Mouse (Mus musculus) neural tube, embryonic 13.5 days (tissue): Measurements from ENCODE around the gene Mdm2. TPM values are rescaled to one million over a fixed set of nuclear protein-coding genes. Genes with fewer than 3 reads are reported as not detected.
A peak's percentile ranks its signal among the peaks of the same experiment; 100 is the strongest.
"Not testable (repeated sequence)": the region's sequence is repeated elsewhere in the genome, so short reads cannot be mapped to it uniquely, and the experiment has no call there.

Experiments used
- ATAC-seq: fragments of 200-750 bp; cut with Nextera tagmentation; 2 replicates; pipeline ENCODE4 v1.8.0; 2017; ENCODE audit warnings: low read depth, mild to moderate bottlenecking, moderate TSS enrichment, moderate library complexity
- H3K27ac ChIP-seq: fragments of 300-500 bp; sonication (generic); replicated peaks from 2 replicates; pipeline ENCODE4 v1.5.1; 2015; ENCODE audit warnings: moderate library complexity, mild to moderate bottlenecking, inconsistent platforms
- H3K27me3 ChIP-seq: fragments of 300-500 bp; sonication (generic); 2 replicates; pipeline ENCODE4 v1.6.1; 2015; ENCODE audit warnings: mild to moderate bottlenecking, inconsistent platforms
- H3K36me3 ChIP-seq: fragments of 300-500 bp; sonication (generic); 2 replicates; pipeline ENCODE4 v1.6.1; 2015; ENCODE audit warnings: mild to moderate bottlenecking, inconsistent platforms
- H3K4me1 ChIP-seq: fragments of 300-500 bp; sonication (generic); replicated peaks from 2 replicates; pipeline ENCODE4 v1.6.1; 2015; ENCODE audit warnings: inconsistent platforms
- H3K4me2 ChIP-seq: fragments of 300-500 bp; sonication (generic); 2 replicates; pipeline ENCODE4 v1.6.1; 2015; ENCODE audit warnings: inconsistent platforms, mild to moderate bottlenecking, moderate library complexity
- H3K4me3 ChIP-seq: fragments of 300-500 bp; sonication (generic); 2 replicates; pipeline ENCODE4 v1.5.1; 2015; ENCODE audit warnings: mild to moderate bottlenecking, inconsistent platforms
- H3K9ac ChIP-seq: fragments of 300-500 bp; sonication (generic); 2 replicates; pipeline ENCODE4 v1.6.1; 2015; ENCODE audit warnings: moderate library complexity, mild to moderate bottlenecking, inconsistent platforms
- H3K9me3 ChIP-seq: fragments of 300-500 bp; sonication (generic); 2 replicates; pipeline ENCODE4 v1.6.1; 2016; ENCODE audit warnings: inconsistent platforms
- WGBS: fragments of 180-500 bp; shearing (Covaris S2); methylation state at CpG from one replicate; pipeline ENCODE4 v1.1.7; 2015; 5-methylcytosine and 5-hydroxymethylcytosine counted together
- polyA plus RNA-seq: library from polyadenylated mRNA; unstranded; fragments of >200 nt; fragmentation: Nextera tagmentation; extraction: Ambion mirVana; gene quantifications from 2 replicates; pipeline ENCODE4 v1.2.1, GENCODE M21; 2015

Mdm2 gene
- polyA plus RNA-seq, 1 experiment from 2014 or later, result 52.5 TPM

DNA sequence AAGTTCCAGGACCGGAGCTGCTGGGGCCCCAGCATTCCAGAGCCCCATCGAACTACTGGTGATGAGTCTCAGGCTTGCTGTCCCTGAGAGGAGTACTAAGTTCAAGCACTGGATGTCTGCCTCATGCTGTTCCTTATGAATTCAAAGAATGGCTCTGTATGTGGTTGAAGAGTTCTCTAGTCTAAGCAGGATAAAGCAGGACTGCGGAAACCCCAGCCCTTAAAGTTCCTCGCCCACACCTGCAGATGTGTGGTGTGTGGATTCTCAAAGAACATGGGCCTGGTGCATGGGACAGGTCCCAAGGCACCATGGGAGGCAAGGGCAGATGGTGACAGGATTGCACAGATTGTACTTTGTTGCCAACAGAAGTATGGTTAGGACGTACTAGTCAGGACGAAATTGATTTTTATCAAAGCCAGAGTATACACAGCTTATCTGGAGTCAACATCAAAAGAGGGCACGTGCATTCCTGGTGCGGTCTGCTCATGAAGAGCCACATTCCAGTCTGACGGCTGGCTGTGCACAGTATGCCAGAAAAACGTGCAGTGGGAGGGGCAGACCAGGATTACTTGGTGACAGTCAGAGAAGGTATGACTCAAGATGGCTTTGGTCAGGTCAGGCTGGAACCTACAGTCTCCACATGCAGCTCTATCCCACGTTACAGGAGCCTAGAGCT is 18.7 kb upstream of the Mdm2 start:
- 81% methylated on average over 11 of the region's 11 CpGs for WGBS
- H3K4me2 ChIP-seq, result no peak overlapping the region
- H3K4me1 ChIP-seq, result no peaks in the 10 kb centered on the region
- no peak overlapping the region for H3K4me3 ChIP-seq
- no peaks in the 10 kb centered on the region for H3K27me3 ChIP-seq
- no peaks in the 10 kb centered on the region for H3K9me3 ChIP-seq
- H3K9ac ChIP-seq, result no peak overlapping the region
- H3K36me3 ChIP-seq, result peaks cover 14% of the 10 kb centered on the region
- ATAC-seq, result no peak
- H3K27ac ChIP-seq, result no peak overlapping the region

GRCm38 (mm10) chr10:117728574-117728973 is 18.0 kb upstream of the Mdm2 start:
- no peak overlapping the region for H3K4me3 ChIP-seq
- H3K27ac ChIP-seq, result no peak overlapping the region
- H3K9me3 ChIP-seq, result no peaks in the 10 kb centered on the region
- no peak for ATAC-seq
- no peak overlapping the region for H3K4me2 ChIP-seq
- H3K9ac ChIP-seq, result no peak overlapping the region
- H3K27me3 ChIP-seq, result no peaks in the 10 kb centered on the region
- H3K4me1 ChIP-seq, result no peaks in the 10 kb centered on the region
- 85% methylated on average over 5 of the region's 5 CpGs for WGBS
- H3K36me3 ChIP-seq, result peaks cover 14% of the 10 kb centered on the region

DNA sequence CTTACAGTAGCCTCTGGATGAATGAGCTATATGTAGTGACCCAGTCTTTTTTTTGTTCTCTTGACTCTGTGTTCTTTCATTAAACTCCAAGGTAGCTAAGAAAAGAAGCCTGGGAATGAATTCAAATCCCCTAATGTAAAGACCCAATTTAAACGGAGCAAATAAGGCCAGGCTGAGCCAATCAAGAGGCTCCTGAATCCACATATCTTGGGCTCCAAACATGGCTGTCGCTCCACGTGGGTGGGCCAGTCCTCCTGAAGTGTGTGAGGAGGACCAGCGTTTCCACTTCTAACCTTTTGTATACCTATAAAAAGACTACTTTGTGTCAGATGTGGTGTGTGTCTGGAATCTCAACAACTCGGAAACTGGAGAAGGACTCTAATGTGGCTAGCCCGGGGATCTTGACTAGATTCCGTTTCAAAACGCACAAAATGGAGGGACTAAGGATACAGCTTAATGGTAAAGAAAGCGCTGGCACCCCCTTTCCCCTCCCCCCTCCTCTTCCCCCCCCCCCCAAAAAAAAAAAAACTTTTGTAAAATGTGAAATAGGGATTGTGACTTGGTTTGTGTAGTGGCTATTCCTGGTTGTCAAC is 17.1 kb upstream of the Mdm2 start:
- Histone ChIP-seq H3K9me3 (no peaks in the 10 kb centered on the region), H3K36me3 (peaks cover 5% of the 10 kb centered on the region), H3K4me3 (no peak overlapping the region), H3K27me3 (no peaks in the 10 kb centered on the region), H3K27ac (no peak overlapping the region), H3K4me1 (no peaks in the 10 kb centered on the region), H3K9ac (no peak overlapping the region), H3K4me2 (no peak overlapping the region)
- WGBS, result 81% methylated on average over 9 of the region's 9 CpGs
- no peak for ATAC-seq

DNA sequence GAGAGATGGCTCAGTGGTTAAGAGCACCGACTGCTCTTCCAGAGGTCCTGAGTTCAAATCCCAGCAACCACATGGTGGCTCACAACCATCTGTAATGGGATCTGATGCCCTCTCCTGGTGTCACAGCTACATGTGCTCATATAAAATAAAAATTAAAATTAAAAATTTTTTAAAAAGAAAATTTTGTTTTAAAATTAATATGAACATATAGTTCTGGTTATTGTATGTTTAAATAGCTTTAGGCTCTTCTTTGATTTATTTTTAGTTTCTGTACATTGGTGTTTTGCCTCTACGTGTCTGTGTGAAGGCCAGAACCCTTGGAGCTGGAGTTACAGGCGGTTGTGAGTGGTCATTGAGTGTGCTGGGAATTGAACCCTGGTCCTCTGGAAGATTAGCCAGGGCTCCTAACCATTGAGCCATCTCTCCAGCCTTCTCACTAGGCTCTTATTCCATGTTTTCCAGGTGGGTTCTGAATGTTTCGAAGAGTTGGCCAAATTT is 16.4 kb upstream of the Mdm2 start:
- Histone ChIP-seq H3K9ac (no peak overlapping the region), H3K4me2 (no peak overlapping the region), H3K4me3 (no peak overlapping the region), H3K4me1 (no peaks in the 10 kb centered on the region), H3K27me3 (no peaks in the 10 kb centered on the region), H3K36me3 (no peaks in the 10 kb centered on the region), H3K27ac (no peak overlapping the region), H3K9me3 (no peaks in the 10 kb centered on the region)
- no peak for ATAC-seq
- 94% methylated on average over 4 of the region's 4 CpGs for WGBS

DNA sequence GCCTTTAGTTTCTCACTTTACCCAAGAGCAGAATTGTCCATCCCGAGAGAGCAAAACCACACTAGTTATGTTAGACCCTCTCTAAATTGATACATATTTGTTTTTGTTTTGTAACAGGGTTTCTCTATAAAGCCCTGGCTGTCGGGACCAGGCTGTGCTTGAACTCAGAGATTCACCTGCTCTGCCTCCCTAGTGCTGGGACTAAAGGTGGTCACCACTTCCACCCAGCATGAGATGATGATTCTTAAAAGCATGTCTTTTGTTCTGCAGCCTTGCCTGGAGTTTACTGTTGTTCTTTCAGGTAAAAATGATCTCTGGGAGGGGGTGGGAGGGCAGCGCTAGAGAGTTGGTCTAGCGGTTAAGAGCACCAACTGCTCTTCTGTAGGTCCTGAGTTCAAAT is 15.8 kb upstream of the Mdm2 start:
- no peaks in the 10 kb centered on the region for H3K36me3 ChIP-seq
- H3K4me2 ChIP-seq, result no peak overlapping the region
- no peak for ATAC-seq
- no peaks in the 10 kb centered on the region for H3K27me3 ChIP-seq
- 96% methylated on average over 4 of the region's 4 CpGs for WGBS
- no peak overlapping the region for H3K27ac ChIP-seq
- H3K9me3 ChIP-seq, result no peaks in the 10 kb centered on the region
- H3K9ac ChIP-seq, result no peak overlapping the region
- no peak overlapping the region for H3K4me3 ChIP-seq
- H3K4me1 ChIP-seq, result no peaks in the 10 kb centered on the region

DNA sequence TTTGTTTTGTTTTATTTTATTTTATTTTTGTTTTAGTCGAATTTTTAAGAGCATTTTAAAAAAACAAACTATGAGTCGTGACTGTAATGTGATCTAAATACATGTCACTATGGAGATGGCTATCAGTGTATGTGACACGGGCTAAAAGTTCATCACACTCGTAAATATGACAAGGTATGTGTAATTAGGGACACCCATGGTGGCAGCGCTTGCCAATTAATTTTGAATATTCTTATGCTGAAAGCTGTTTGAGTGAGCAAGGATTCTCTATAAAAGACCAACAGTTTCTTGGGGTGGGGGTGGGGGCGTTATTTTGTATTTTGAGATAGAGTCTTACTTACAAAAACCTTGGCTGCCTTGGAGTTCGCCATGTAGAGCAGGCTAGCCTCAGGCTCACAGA is 15.1 kb upstream of the Mdm2 start:
- WGBS, result 81% methylated on average over 7 of the region's 7 CpGs
- H3K27me3 ChIP-seq, result no peaks in the 10 kb centered on the region
- no peak for ATAC-seq
- no peak overlapping the region for H3K9ac ChIP-seq
- no peaks in the 10 kb centered on the region for H3K36me3 ChIP-seq
- no peak overlapping the region for H3K4me3 ChIP-seq
- H3K4me2 ChIP-seq, result no peak overlapping the region
- no peaks in the 10 kb centered on the region for H3K9me3 ChIP-seq
- H3K4me1 ChIP-seq, result no peaks in the 10 kb centered on the region
- no peak overlapping the region for H3K27ac ChIP-seq

DNA sequence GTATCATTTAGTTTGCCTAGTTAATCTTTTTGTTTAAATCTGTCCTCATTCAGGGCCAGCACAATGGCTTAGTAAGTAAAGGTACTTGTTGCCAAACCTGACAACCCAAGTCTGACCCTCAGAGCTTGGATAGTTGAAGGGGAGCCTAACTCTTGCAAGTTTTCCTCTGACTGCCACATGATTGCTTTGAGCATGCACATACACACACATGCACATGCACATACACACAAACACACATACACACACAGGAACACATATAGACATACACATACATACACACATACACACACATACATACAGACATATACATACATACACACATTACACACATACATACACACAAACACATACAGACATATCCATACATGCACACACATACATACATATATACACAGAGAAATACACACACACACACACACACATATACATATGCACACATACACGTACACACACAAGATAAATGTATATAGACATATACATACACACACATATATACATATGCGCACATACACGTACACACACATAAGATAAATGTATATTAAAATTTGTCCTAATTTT is 14.3 kb upstream of the Mdm2 start:
- Histone ChIP-seq H3K36me3 (no peaks in the 10 kb centered on the region), H3K27ac (no peak overlapping the region), H3K4me3 (no peak overlapping the region), H3K4me2 (no peak overlapping the region), H3K9me3 (no peaks in the 10 kb centered on the region), H3K9ac (no peak overlapping the region), H3K4me1 (no peaks in the 10 kb centered on the region), H3K27me3 (no peaks in the 10 kb centered on the region)
- ATAC-seq, result no peak
- WGBS, result 94% methylated on average over 3 of the region's 3 CpGs

GRCm38 (mm10) chr10:117724136-117724718 is 13.7 kb upstream of the Mdm2 start:
- H3K4me2 ChIP-seq, result no peak overlapping the region
- WGBS, result 80% methylated on average over 5 of the region's 5 CpGs
- no peaks in the 10 kb centered on the region for H3K4me1 ChIP-seq
- H3K27ac ChIP-seq, result no peak overlapping the region
- no peak overlapping the region for H3K9ac ChIP-seq
- no peaks in the 10 kb centered on the region for H3K36me3 ChIP-seq
- H3K4me3 ChIP-seq, result no peak overlapping the region
- no peak for ATAC-seq
- no peaks in the 10 kb centered on the region for H3K27me3 ChIP-seq
- no peaks in the 10 kb centered on the region for H3K9me3 ChIP-seq

DNA sequence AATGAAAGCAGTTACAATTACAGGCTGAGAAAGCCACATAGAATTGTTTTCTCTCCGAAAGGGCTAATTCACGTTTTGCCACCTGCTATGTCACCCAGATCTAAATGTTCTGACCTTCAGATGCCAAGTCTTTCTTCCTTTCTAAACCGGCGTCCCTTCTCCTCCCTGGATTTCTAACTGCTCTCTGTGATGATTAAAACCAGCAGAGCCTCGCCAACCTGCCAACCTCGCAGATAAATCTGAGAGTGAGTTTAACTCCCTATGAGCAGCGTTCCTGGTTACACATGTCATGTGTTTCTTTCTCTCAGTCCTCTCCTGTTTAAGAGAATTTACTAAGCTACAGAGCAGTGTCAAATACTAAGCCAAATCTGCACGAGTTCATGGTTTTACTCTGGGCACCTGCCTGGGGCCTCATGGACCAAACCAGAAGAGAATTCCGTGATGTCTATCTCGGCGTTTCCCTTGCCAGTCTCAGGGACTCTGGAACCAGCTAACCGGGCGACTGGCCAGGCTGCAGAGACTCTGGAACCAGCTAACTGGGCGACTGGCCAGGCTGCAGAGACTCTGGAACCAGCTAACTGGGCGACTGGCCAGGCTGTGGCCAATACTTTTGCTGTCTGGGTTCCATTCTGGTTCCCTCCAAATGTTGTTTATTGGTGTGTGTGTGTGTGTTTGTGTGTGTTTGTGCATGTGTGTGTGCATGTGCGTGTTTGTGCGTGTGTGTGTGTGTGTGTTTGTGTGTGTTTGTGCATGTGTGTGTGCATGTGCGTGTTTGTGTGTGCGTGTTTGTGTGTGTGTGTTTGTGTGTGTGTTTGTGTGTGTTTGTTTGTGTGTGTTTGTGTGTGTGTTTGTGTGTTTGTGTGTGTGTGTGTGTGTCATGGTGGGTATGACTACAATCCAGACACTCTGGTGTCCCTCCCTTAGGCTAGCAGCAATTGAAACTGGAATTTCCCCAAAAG is 7.9 kb upstream of the Mdm2 start:
- no peaks in the 10 kb centered on the region for H3K36me3 ChIP-seq
- H3K4me3 ChIP-seq, result no peak overlapping the region
- 0 out of 2 replicates have a peak overlapping the region, but pooled peaks have one; percentile 1 for H3K27ac ChIP-seq
- WGBS, result 64% methylated on average over 19 of the region's 19 CpGs
- no peaks in the 10 kb centered on the region for H3K9me3 ChIP-seq
- H3K4me1 ChIP-seq, result peaks cover 9% of the 10 kb centered on the region
- no peak for ATAC-seq
- H3K27me3 ChIP-seq, result no peaks in the 10 kb centered on the region
- no peak overlapping the region for H3K9ac ChIP-seq
- no peak overlapping the region for H3K4me2 ChIP-seq

DNA sequence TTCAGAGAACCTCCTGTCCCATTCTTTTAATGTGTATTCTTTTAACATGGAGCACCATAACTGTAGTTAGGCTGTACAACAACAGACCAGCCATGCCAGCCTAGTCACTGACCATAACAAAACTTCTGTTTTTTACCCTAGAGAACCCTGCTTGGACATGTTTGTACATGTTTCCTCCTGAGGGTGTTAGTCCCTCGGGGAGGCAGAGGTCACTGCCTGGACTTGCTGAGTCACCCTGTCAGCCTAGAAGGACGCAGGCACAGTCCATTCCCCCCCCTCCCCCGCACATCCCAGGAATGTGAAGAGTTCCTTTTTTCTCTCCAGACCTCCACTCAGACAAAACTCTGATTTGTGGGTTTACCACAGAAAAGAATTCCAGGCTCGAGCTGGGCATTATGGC is 7.0 kb upstream of the Mdm2 start:
- H3K36me3 ChIP-seq, result no peaks in the 10 kb centered on the region
- no peak overlapping the region for H3K4me2 ChIP-seq
- peaks cover 9% of the 10 kb centered on the region for H3K4me1 ChIP-seq
- WGBS, result 13% methylated on average over 4 of the region's 4 CpGs
- no peak for ATAC-seq
- no peak overlapping the region for H3K4me3 ChIP-seq
- H3K9ac ChIP-seq, result no peak overlapping the region
- no peak overlapping the region for H3K27ac ChIP-seq
- H3K27me3 ChIP-seq, result no peaks in the 10 kb centered on the region
- H3K9me3 ChIP-seq, result no peaks in the 10 kb centered on the region

- no peak overlapping the region for H3K27ac ChIP-seq
- 83% methylated on average over 3 of the region's 3 CpGs for WGBS
- no peaks in the 10 kb centered on the region for H3K9me3 ChIP-seq
- no peak overlapping the region for H3K4me3 ChIP-seq
- H3K4me1 ChIP-seq, result peaks cover 9% of the 10 kb centered on the region
- no peaks in the 10 kb centered on the region for H3K27me3 ChIP-seq
- ATAC-seq, result no peak
- H3K9ac ChIP-seq, result no peak overlapping the region
- no peaks in the 10 kb centered on the region for H3K36me3 ChIP-seq
- H3K4me2 ChIP-seq, result no peak overlapping the region
Measured at GRCm38 (mm10) chr10:117716686-117717085, 6.1 kb upstream of the Mdm2 start.

GRCm38 (mm10) chr10:117715654-117716053 is 5.1 kb upstream of the Mdm2 start:
- not testable (repeated sequence) for H3K4me2 ChIP-seq, ATAC-seq, H3K4me3 ChIP-seq, H3K36me3 ChIP-seq, H3K27me3 ChIP-seq, H3K9ac ChIP-seq, H3K27ac ChIP-seq, H3K9me3 ChIP-seq
- peaks cover 15% of the 10 kb centered on the region for H3K4me1 ChIP-seq
- 85% methylated on average over 1 of the region's 1 CpGs for WGBS
